Mouse (Mus musculus) left cerebral cortex, adult 6 months (tissue): ENCODE data around the gene Gm3072. TPM values are rescaled to one million over a fixed set of nuclear protein-coding genes. Genes with fewer than 3 reads are reported as not detected.

Source experiments
- long read RNA-seq, 2 experiments: library from polyadenylated mRNA; unstranded; transcript quantifications; one replicate each; pipeline ENCODE4 v2.0.0; 2019 to 2020
- polyA plus RNA-seq: library from polyadenylated mRNA; unstranded; fragments of <200 nt; fragmentation: Nextera tagmentation; gene quantifications from 2 replicates; pipeline ENCODE4 v1.2.3, GENCODE M21; 2021

Gm3072 gene
- polyA plus RNA-seq: not detected in 2 replicates
- long read RNA-seq, experiment 1: 0 reads
- long read RNA-seq, experiment 2: 0 reads

DNA sequence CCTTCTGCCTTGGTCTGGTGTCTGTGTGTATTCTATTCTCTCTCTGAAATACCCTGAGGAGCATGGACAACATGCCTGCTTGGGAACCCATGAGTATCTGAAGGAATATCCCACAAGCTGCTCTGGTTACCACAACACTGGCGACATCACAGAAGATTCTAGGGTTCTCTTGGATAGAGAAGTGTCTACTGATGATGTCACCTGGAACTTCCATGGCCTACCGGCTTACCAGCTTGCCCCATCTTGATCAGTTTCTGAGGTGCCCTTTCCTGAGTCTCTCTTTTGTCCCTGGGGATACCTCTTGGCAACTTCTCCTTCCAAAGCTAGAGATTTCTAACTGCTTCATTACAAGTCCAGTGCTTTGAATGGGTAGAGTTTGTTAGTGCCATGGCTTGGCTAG lies at the start of gene Gm3072:
Gm3072 (minus strand) TSS at position 101 of the 400 bp plus-strand sequence.

DNA sequence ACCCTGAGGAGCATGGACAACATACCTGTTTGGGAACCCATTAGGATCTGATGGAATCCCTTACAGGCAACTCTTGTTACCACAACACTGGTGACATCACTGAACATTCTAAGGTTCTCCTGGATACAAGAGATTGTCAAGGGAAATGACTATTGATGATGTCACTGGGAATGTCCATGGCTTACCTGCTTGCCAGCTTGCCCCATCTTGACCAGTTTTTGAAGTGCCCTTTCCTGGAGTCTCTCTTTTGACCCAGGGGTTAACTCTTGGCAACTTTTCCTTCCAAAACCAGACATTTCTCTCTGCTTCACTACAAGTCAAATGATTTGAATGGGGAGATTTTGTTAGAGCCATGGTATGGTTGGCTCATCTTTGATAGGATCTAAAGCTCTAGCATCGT lies 22.0 kb upstream of the Gm3072 start, which contains the start of gene Gm3676:
Gm3676 (minus strand) TSS at position 101 of the 400 bp plus-strand sequence.

GRCm38 (mm10) chr14:41572911-41573310 lies 51.5 kb downstream of the Gm3072 start, which contains the start of gene 1700049E17Rik2:
TSS of gene 1700049E17Rik2 (plus strand) at chr14:41573211.

Other genes with a start within 250 kb of the Gm3072 start
- gene Gm7945, start 238.2 kb downstream of the Gm3072 start, polyA plus RNA-seq: not detected in 2 replicates
- gene Gm6482, start 216.3 kb downstream of the Gm3072 start, polyA plus RNA-seq: not detected in 2 replicates
- gene Gm7954, start 171.1 kb downstream of the Gm3072 start, polyA plus RNA-seq: not detected in 2 replicates
- gene Gm3486, start 135.1 kb downstream of the Gm3072 start, polyA plus RNA-seq: not detected in 2 replicates
- not detected in 2 replicates for gene Gm7970, start 69.0 kb downstream of the Gm3072 start, polyA plus RNA-seq
- gene 1700049E17Rik2, start 51.4 kb downstream of the Gm3072 start, polyA plus RNA-seq: not detected in 2 replicates
- gene Gm3676, start 21.9 kb upstream of the Gm3072 start, polyA plus RNA-seq: not detected in 2 replicates
- gene Gm8068, start 77.3 kb upstream of the Gm3072 start, polyA plus RNA-seq: not detected in 2 replicates
- not detected in 2 replicates for gene Gm7929, start 126.0 kb upstream of the Gm3072 start, polyA plus RNA-seq
- not detected in 2 replicates for gene Gm47189, start 147.8 kb upstream of the Gm3072 start, polyA plus RNA-seq